Mouse (Mus musculus) right cerebral cortex, postnatal 4 days (tissue): ENCODE data around the gene Ufc1.

Experiments used
- DNase-seq: peaks from one replicate; pipeline ENCODE4 v3.0.0-alpha.2; 2022

Ufc1 gene

GRCm38 (mm10) chr1:171286517-171286916 lies 8.3 kb downstream of the Ufc1 start:
- no peak for DNase-seq

GRCm38 (mm10) chr1:171285096-171285892 lies 9.5 kb downstream of the Ufc1 start:
- no peak for DNase-seq

GRCm38 (mm10) chr1:171284491-171284890 lies 10.3 kb downstream of the Ufc1 start:
- no peak for DNase-seq

GRCm38 (mm10) chr1:171283188-171284160 lies 11.3 kb downstream of the Ufc1 start:
- no peak for DNase-seq

GRCm38 (mm10) chr1:171282086-171282805 lies 12.6 kb downstream of the Ufc1 start:
- DNase-seq, result no peak

GRCm38 (mm10) chr1:171281528-171281923 lies 13.3 kb downstream of the Ufc1 start:
- peak; percentile 75 for DNase-seq

GRCm38 (mm10) chr1:171280916-171281527 lies 13.8 kb downstream of the Ufc1 start, which contains the start of gene Ppox:
TSS of gene Ppox (minus strand) at chr1:171281186.
- DNase-seq, result peak; percentile 75

GRCm38 (mm10) chr1:171280250-171280915 lies 14.4 kb downstream of the Ufc1 start:
- DNase-seq, result no peak

GRCm38 (mm10) chr1:171279721-171280120 lies 15.1 kb downstream of the Ufc1 start:
- no peak for DNase-seq

GRCm38 (mm10) chr1:171279012-171279705 lies 15.7 kb downstream of the Ufc1 start:
- no peak for DNase-seq

- DNase-seq, result no peak
Measured at GRCm38 (mm10) chr1:171278436-171278835, 16.4 kb downstream of the Ufc1 start.

- no peak for DNase-seq
Measured at GRCm38 (mm10) chr1:171277736-171278135, 17.1 kb downstream of the Ufc1 start.

GRCm38 (mm10) chr1:171276110-171276748 lies 18.6 kb downstream of the Ufc1 start:
- no peak for DNase-seq

GRCm38 (mm10) chr1:171275144-171275734 lies 19.6 kb downstream of the Ufc1 start:
- DNase-seq, result no peak

- no peak for DNase-seq
Measured at GRCm38 (mm10) chr1:171274171-171274570, 20.7 kb downstream of the Ufc1 start.

GRCm38 (mm10) chr1:171272086-171272485 lies 22.7 kb downstream of the Ufc1 start:
- DNase-seq, result no peak

GRCm38 (mm10) chr1:171271622-171272021 lies 23.2 kb downstream of the Ufc1 start:
- no peak for DNase-seq

GRCm38 (mm10) chr1:171271196-171271595 lies 23.6 kb downstream of the Ufc1 start:
- no peak for DNase-seq

- DNase-seq, result no peak
Measured at GRCm38 (mm10) chr1:171270573-171270900, 24.3 kb downstream of the Ufc1 start.

GRCm38 (mm10) chr1:171269848-171270572 lies 24.8 kb downstream of the Ufc1 start, which contains the start of gene B4galt3:
TSS of gene B4galt3 (plus strand) at chr1:171270328.
- DNase-seq, result peak; percentile 93
